Mouse (Mus musculus) erythroblast, embryonic 14.5 days (primary cell): Measurements from ENCODE around the gene Gbp4.
"Not testable (repeated sequence)": the region's sequence is repeated elsewhere in the genome, so short reads cannot be mapped to it uniquely, and the experiment has no call there.

Experiments
- GATA1 ChIP-seq: IDR thresholded peaks from 2 replicates; pipeline ENCODE4 v1.6.1; 2012; ENCODE audit warnings: low read length, inconsistent platforms, mixed read lengths
- TAL1 ChIP-seq: IDR thresholded peaks from 3 replicates; pipeline ENCODE4 v1.6.1; 2012; ENCODE audit warnings: low read length, inconsistent platforms, mixed read lengths

DNA sequence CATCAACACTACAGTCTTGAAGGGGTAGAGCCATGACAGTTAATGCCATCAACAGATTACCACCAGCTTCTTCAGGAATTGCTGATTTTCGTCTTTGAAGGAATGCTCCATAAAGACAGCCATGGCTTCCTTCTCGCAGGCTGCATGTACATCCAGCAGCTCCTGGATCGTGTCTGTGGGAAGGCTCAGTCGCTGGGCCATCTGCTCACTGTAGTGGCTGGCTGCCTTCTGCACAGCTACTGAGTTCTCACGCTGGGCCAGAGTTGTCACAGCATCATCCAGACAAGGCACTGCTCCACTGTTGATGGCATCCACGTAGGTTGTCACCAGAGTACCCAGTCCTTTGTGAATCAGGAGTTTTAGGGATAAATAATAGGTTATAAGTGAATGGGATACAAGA is 17.7 kb downstream of the Gbp4 start:
- TF ChIP-seq TAL1, GATA1: not testable (repeated sequence)
